Mouse (Mus musculus): ENCODE results near the gene Prss50.

The Prss50 gene

GRCm38 (mm10) chr9:110907201-110907837 is 49.6 kb downstream of the Prss50 start:
- no peak for DNase-seq (ENCODE audit: low spot score in 2 of 2)

GRCm38 (mm10) chr9:110907838-110908630 is 50.3 kb downstream of the Prss50 start:
- no peak for DNase-seq (ENCODE audit: low spot score in 2 of 2)

- no peak for DNase-seq (ENCODE audit: low spot score in 2 of 2)
Observed at GRCm38 (mm10) chr9:110908631-110909016, 50.9 kb downstream of the Prss50 start.

- DNase-seq (ENCODE audit: low spot score in 2 of 2) = no peak
Observed at GRCm38 (mm10) chr9:110909371-110909967, 51.7 kb downstream of the Prss50 start.

Data from heart, adult 9 months (tissue).